Mouse (Mus musculus) olfactory bulb, adult 2 months (tissue): Measurements from ENCODE around the gene Gopc.

Experiments used
- CTCF ChIP-seq: fragments of 200-500 bp; IDR thresholded peaks from 2 replicates; pipeline ENCODE4 v1.5.1; 2012; ENCODE audit warnings: low read depth, mild to moderate bottlenecking, low read length, moderate library complexity; ENCODE audit not compliant: insufficient read depth
- POLR2A ChIP-seq: fragments of 200-500 bp; IDR thresholded peaks from 2 replicates; pipeline ENCODE4 v1.6.1; 2012; ENCODE audit warnings: mild to moderate bottlenecking, low read depth, low read length, moderate library complexity; ENCODE audit not compliant: insufficient read depth

GRCm38 (mm10) chr10:52381321-52381801 is 563 bp downstream of the Gopc start:
- TF ChIP-seq CTCF = no peak
- no peak for TF ChIP-seq POLR2A
